Mouse (Mus musculus) left cerebral cortex, postnatal 36 days (tissue): ENCODE measurements at regions not wholly inside any gene's neighbourhood (a gene's known extent, or its start where the extent isn't known, plus 50 kb on each side); places are given as distances from the start of the nearest gene placed in this dataset.

Source experiments
- DNase-seq, 2 experiments: peaks; one replicate each; pipeline ENCODE4 v3.0.0; 2021 to 2022; ENCODE audit warnings: low spot score in 2 of 2, mixed read lengths in 1 of 2
- intact Hi-C: fragments of 180-260 bp; cut with DNase I; formaldehyde crosslinking; loops from one replicate; pipeline ENCODE4 v1.15.1; 2025

DNA sequence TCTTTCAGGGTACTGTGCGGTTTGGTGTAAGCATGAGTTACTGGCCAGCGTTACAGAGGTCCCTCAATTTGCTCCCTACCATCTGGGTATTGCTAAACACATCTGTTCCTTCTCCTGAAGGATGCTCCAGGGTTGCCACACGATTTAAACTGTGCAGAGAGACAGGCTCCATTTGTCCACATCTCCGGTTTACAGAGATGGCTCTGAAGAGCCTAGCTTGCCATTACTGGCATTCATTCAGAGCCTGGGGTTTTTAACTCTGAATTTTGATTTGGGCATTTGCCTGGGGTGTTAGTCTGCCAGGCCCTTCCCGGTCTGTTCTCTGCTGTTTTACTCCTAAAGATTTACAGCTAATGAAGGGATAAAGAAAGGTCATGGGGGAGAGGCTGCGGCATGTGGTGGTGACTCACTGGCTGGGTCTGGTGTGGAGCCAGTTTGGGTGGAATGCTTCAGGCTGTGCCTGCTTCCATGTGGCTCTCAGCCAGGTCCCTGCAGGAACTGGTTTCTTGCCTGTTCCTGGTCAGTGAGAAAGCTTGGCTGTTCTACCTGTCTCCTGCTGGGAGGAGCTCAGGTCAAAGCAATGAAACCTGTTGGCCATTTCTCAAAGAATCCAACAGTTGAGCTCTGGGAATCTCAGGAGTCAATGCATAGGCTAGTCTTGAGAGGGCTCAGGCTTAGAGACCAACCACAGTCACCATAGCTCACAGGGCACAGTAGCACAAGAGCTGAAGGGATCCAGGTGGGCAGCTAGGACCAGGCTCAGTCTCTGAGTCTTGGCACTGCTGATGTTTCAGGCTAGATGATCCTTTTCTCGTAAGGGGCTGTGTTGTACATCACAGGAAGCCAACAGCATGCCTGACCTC, 112.5 kb upstream of the Pgrmc2 start:
- intact Hi-C loops = no loop called here
- peak in 1 of 2 experiments; percentile 25 for DNase-seq

DNA sequence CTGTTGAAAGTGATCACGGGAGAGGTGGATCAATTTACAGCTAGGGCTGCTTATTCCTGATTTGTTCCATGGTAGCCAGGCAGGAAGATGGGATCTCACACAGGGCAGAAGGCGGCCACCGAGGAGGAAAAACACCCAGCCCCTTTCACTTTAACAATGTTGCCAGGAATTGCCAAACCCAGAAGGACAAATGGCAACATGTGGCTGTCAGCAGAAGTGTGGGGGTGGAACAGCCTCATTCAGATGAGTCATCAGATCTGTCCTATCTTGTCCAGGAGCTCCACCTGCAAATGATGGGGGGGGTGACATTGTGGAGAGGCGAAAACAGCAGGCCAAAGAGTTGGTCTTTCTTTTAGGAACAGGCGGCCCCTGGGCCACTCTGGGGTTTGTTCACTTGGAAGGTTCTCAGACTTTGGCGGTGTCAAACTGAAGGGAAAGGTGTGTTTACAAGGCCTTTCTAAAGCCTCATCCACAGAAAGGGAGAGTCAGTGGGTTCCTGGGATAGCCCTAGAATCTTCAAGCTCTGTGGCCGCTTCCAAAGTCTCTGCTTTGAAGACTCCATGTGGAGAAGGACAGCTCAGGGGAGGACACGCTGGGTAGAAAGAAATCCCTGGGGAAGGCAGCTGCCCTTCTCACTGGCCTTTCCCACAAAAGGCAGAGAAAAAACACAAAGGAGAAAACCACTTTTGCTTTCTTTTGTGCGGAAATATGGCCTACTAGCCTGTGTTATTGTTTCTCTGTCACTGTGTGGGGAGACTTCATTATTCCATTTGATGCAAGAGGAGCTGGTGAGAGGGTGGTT, 111.7 kb upstream of the Pgrmc2 start:
- DNase-seq = no peak
- intact Hi-C loops = no loop called here

DNA sequence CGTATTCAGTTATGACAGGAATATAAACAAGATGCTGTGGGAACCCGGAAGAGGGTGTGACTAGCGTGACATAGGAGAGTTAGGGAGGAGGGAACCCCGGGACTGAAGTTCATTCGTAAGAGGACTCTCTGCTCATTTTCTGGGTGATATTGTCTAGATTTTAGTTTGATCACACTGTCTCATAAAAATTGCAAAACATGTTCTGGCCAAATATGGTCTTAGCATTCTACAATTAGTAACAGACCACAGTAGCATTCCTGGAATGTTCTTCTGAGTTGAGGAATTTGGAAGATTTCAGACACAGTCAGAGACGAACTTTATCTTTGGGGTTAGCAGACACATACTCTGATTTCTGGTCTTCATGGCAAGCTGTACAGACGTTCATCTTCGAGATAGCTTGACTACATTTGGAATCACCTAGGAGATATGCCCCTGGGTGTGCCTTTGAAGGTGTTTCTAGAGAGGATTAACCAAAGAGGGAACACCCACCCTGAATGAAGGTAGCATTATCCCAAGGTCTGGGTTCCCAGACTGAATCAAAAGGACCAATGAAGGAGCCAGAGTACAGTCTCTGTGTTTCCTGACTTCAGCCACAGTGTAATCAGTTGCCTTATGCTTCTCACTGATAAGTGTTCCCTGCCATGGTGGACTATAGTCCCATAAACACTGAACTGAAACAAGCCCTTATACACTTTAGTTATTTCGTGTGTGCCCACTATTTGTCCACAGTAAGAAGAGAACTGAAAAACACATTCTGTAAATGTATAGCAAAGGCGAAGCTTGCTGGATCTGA, 102.7 kb upstream of the Pgrmc2 start:
- DNase-seq = no peak
- intact Hi-C loops = no loop called here

DNA sequence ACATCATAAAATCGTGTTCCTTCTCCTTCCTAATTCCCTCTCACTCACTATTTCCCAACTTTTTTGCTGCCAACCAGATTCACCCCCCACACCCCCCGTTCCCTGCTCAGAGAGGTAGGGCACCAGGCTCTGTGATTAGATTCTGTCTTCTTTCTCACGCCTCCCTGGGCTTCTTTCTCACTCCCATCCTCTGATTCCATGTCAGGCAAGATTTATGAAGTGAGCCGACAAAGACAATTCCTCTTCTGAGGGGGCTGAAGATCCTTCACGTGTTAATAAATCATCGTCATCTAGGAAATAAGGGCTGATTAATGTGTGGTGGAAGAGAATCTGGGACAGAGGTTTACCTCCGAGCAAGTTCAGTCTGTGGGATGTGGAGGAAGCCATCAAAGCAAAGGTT, 101.5 kb upstream of the Pgrmc2 start:
- no peak for DNase-seq
- intact Hi-C loops = loop anchor here (5.0 kb wide), 1 partner anchor 558 kb away; the partner anchor contains the start of genes D3Ertd751e and Sclt1

DNA sequence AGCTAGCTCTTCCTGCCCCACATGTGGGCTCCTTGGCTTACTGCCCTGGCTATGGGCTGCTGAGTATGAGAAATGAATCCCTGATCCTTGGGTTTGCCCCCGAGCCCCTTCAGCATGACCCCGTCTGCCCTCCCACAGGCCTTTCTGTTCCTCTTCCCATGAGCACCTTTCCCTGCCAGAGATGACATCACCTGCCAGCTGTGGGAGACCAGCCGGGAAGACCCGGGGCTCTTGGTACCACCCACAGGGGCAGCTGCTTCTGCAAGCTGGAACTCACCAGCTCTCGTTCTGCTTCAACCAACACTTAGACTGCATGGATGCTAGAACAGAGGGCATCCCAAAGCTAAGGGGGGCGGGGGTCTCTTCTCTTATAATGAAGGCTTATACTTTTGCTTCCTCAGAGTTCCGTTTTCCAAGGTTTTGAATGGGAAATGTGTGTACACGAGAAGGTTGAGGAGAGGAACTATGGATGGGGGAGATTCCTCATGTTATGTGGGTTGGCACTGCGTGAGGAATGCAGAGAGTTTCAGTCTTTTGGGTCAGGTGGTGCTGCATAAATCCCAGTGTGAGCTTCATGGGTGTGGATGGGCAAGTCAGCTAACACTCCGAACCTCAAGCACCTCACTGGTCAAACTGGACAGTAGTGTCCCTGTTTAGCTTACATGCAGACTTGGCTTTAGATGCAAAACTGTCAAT, 100.2 kb upstream of the Pgrmc2 start:
- no peak for DNase-seq
- intact Hi-C loops = loop anchor here (1.0 to 5.0 kb wide), 2 partner anchors 380 to 559 kb away; partner anchors contain the start of genes D3Ertd751e and Sclt1

DNA sequence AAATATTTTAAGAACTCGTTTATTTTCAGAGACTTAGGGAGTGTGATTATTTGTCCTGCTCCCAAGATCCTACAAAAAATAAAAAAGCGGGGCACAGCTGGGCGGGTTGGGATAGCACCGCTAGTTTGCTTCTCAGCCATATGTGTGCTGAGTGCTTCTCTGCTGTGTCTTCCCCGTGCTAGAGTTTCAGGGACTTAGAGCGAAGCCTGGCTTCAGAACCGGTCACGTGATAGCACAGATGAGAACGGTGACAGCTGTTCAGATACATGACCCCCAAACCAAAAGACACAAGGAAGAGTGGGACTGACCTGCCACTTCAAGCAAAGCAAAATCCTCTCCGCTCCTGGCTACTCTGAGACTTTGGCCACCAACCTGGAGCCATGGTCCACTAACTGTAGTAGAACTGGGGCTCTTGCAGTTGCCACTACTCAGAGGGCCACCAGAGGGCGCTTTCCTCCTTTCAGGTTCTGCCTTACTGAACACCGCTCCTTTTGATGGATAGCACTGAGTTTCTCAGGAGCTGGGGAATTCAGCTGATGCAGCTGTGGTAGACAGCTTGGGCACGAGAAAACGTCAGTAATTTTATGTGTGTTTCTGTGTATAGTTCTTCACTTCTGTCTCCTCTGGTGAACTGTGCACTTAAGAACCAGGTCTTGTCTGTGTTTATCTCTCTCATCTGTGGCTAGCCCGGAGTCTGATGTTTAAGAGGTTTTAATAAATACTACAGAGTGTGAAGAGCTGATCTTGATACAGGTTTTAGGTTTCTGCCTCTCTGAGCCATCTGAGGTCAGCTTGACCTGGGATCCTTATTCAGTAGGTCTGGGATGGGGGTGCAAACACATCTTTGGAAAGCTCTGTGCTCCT, 99.4 kb upstream of the Pgrmc2 start:
- intact Hi-C loops = loop anchor here (1.0 to 5.0 kb wide), 2 partner anchors 381 to 560 kb away; partner anchors contain the start of genes D3Ertd751e and Sclt1

DNA sequence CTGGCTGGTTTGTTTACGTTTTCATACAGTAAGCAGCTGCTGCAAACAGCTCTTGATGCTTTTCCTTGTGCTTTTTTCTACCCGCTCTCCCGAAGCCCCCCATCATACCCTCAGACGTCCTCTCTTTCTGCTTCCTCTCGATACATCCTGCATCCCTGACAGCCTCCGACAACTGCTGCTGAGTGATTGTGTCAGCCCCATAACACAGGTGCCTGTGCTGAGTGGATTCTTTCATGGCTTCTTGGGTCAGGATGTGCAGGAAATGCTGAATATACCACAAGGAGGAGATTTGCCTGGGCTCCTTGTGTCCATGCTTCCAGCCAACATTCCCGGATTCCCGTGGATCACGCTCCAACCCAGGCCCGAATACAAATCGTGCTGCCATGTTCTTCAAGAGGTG, 98.6 kb upstream of the Pgrmc2 start:
- DNase-seq = no peak
- intact Hi-C loops = loop anchor here (5.0 kb wide), 1 partner anchor 561 kb away; the partner anchor contains the start of genes D3Ertd751e and Sclt1

More for the DNA sequence above, 99.4 kb upstream of the Pgrmc2 start:
- DNase-seq = peak; percentile 81 to 83

DNA sequence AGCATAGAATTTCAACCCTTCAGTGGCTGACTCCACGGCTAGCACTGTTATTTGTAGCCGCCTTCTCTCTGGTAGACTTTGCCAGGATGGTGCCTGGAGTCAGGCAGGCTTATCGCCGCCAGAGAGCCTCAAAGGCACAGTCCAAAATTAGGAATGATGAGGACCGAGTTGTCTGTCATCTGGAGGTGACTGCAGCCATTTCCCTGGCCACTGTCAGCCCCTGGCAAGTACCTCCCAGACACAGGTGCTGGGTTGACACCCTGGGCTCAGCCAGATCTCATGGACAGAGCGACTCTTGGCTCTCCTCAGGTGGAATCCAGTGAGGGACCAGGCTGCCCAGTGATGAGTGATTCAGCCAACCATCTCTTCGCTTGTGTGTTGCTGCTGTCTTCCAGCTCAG, 98.1 kb upstream of the Pgrmc2 start:
- intact Hi-C loops = loop anchor here (5.0 kb wide), 1 partner anchor 561 kb away; the partner anchor contains the start of genes D3Ertd751e and Sclt1
- no peak for DNase-seq

DNA sequence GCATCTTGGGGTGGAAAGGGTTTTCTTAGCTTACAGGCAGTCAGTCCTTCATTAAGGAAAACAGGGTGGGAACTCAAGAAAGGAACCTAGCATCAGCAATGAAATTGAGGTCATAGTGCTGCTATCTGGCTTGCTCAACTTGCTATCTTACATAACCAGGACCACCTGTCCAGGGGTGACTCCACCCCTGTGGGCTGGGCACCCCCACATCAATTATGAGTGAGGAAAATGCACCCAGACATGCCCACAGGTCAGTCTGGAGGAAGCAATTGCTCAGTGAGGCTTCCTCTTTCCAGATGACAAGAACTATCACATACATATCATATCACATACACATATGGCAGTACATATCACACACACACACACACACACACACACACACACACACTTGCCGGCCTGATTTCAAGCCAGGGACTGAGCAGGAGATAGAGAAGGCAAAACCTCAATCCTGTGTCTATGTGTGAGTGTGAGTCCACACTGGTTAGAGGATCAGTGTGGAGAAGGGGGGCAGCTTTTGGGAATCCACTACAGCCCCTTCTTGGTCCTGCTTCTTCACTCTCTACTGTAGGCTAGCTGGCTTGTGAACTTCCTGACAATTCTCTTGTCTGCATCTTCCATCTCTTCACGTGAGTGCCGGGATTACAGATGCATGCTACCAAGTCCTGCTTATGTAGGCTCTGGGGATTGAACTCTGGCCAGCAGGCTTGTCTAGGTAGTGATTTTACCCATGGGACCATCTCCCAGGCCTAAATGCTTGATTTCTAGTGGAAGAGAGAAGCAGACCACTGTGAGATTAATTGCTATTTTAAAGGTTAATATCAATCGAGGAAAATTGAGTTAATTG, 96.4 kb upstream of the Pgrmc2 start:
- intact Hi-C loops = loop anchor here (10.0 kb wide), 1 partner anchor 134 kb away; no protein-coding TSS in a partner anchor
- DNase-seq = no peak

DNA sequence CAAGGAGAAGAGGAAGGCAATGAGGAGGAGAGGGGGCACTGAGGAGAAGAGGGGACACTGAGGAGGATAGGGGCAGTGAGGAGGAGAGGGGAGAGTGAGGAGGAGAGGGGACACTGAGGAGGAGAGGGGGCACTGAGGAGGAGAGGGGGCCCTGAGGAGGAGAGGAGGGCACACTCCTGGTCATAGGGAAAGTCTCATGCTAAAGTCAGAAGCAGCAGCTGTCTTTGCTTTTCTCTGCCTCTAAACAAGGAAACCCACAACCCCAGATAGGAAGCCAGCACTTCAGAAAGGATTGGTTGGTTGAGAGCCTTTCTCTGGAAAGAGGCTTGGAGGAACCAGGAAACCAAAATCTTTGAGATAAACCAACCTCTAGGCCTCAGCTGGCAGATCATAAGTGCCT, 94.3 kb upstream of the Pgrmc2 start:
- intact Hi-C loops = loop anchor here (10.0 kb wide), 1 partner anchor 132 kb away; no protein-coding TSS in a partner anchor

DNA sequence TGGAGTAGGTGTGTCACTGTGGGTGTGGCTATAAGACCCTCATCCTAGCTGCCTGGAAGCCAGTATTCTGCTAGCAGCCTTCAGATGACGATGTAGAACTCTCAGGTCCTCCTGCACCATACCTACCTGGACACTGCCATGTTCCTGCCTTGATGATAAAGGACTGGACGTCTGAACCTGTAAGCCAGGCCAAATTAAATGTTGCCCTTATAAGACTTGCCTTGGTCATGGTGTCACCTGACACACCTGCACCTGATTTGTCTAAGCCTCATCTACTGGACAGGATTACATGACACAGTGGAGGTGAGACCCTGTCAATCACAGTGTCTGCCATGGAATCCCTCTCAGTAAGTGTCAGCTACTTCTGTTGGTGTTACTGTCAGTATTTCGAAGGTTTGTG, 92.5 kb upstream of the Pgrmc2 start:
- no peak for DNase-seq
- intact Hi-C loops = loop anchor here (10.0 kb wide), 1 partner anchor 131 kb away; no protein-coding TSS in a partner anchor

More for the DNA sequence above, 94.3 kb upstream of the Pgrmc2 start:
- DNase-seq = no peak

DNA sequence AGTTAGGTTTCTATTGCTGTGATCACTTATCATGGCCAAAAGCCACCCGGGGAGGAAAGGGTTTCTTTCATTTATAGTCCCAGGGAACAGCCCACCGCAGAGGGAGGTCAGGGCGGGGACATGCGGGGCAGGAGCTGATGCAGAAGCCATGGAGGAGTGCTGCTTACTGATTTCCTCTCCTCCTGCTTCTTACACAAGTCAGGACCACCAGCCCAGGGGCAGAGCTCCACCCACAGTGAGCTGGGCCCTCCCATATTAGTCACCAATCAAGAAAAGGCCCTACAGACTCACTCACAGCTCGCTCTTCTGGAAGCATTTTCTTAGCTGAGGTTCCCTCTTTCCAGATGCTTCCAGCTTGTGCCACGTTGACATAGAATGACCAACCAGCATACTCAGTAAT, 90.7 kb upstream of the Pgrmc2 start:
- no peak for DNase-seq
- intact Hi-C loops = loop anchor here (10.0 kb wide), 1 partner anchor 129 kb away; no protein-coding TSS in a partner anchor

DNA sequence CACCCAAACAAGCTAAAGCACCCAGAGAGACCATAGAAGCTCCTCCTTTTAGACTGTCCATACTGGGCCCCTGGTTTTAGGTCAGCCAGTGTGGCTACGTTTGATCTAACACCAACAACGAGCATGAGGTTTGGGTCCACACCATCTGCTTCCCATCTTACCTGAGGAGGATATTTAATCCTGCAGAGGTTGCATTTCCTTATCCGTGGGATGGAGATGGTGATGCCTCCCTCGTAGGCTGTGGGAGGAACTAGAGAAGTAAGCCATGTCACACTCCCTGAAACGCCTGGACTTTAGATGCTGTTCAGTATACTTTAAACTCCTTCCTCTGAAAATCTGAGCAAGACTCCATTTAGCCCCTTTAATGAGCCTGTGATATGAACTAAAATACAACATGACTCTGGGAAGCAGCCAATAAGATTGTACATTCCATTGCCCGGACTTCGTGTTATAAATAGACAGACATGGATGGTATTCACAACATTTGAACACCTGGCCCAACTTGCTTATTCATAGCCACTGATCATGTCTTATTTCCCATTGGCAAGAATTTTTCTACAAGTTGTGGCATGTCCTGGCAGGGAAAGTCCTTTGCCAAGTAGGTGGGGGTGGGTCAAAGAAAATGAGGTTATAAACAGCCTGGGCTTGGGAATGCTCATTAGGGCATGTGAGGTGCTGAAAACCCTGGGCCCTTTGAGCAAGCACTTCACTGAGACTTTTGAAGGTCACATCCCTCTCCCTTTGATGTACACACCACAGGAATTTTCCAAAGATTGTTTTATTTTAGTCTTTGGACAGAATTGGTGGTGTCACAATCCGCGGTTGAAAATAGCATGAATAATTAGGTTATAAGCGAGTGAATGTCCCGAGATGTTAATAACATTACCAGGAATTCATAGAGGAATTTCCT, 89.7 kb upstream of the Pgrmc2 start:
- DNase-seq = peak in 1 of 2 experiments; percentile 1
- intact Hi-C loops = loop anchor here (10.0 kb wide), 1 partner anchor 128 kb away; no protein-coding TSS in a partner anchor

DNA sequence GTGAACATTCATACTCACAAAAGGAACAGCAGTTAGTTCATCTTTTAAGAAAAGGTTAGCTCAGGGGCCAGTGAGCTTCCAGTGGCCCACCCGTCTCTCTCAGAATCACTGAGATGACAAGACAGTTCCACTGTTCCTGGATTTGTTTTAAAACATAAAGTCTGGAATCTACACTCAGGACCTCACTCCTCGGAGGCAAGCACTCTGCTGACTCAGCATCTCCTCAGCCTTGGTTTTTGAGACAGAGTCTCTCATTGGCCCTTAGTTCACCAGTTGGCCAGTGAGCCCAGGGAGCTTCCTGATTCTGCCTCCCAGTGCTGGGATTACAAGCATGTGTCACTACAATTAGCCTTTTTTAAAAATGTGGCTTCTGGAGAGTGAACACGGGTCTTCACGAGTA, 88.9 kb upstream of the Pgrmc2 start:
- intact Hi-C loops = loop anchor here (10.0 kb wide), 1 partner anchor 127 kb away; no protein-coding TSS in a partner anchor
- peak in 1 of 2 experiments; percentile 0 for DNase-seq

DNA sequence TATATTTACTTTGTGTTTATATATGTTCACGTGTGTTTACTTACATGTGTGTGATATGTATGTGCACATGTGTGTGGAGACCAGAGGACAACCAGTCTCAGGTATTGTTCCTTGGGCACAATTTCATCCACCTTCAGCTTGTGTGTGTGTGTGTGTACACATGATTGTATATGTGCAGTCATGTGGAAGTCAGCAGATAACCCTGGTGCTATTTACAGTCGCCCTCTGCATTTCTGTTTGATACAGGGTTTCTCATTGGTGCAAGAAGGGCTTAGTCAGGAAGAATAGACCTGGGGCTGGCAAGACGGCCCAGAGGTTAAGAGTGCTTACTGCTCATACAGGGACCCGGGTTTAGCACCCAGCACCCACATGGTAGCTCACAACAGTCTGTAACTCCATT, 88.5 kb upstream of the Pgrmc2 start:
- peak in 1 of 2 experiments; percentile 0 for DNase-seq
- intact Hi-C loops = loop anchor here (10.0 kb wide), 1 partner anchor 127 kb away; no protein-coding TSS in a partner anchor
